Mouse (Mus musculus) brain, adult 10 weeks (tissue): Measurements from ENCODE around the gene D1Pas1. TPM values are rescaled to one million over a fixed set of nuclear protein-coding genes. Genes with fewer than 3 reads are reported as not detected.

Experiments used
- polyA plus RNA-seq: library from polyadenylated mRNA; stranded (reverse); fragments of 350-450 nt; fragmentation: Illumina TruSeq; extraction: RNeasy Lipid Tissue Mini Kit (QIAGEN cat#74804); gene quantifications from one replicate; pipeline ENCODE4 v1.2.3, GENCODE M21; 2015; ENCODE audit warnings: low read depth, low replicate concordance

D1Pas1 gene
- not detected for polyA plus RNA-seq

DNA sequence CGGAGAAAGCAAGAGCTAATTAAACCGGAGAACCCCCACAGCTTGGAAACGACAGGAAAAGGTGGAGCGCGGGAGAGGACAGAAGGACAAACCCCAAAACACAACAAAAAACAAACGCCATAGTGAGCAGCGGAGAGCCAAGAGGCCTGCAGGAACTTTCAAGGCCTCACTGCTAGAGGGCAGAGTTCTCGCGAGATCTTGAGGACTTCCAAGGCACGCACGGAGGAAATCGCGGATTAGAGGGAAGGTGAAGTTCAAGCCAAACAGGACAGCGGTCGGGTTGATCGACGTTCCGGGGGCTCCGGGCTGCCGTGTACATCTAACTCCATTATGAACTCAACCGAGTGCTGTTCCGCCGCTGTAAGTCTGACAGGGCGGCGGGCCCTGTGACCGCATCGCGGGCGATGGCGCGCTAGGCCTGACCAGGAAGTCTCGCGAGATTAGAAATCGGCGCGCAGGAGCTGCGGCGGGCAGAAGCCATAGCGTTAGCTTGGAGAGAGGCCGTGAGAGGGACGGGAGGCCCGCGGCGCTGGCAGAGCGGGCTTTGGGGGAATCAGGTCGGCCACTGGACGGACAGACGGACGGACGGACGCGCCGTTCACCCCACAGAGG lies at the start of gene D1Pas1:
Gene D1Pas1 (plus strand): TSS at position 216 of the 612 bp plus-strand sequence.

Other genes starting within 250 kb of the D1Pas1 start
- gene Rrp15, start 218.1 kb upstream of the D1Pas1 start, polyA plus RNA-seq, result 12.1 TPM
- 1.3 TPM for gene Spata17, start 248.0 kb downstream of the D1Pas1 start, polyA plus RNA-seq
- 9.3 TPM for gene Gpatch2, start 248.1 kb downstream of the D1Pas1 start, polyA plus RNA-seq